Mouse (Mus musculus): ENCODE results near the gene Tymp. TPM values are rescaled to one million over a fixed set of nuclear protein-coding genes. Genes with fewer than 3 reads are reported as not detected.

Tymp gene
- total RNA-seq, 2 experiments from 2014 or later = 1.2 to 1.5 TPM

GRCm38 (mm10) chr15:89340136-89340535 lies 36.7 kb downstream of the Tymp start:
- intact Hi-C loops (cut with DNase I) = no loop called here
- DNase-seq (ENCODE audit: low spot score in 2 of 2) = no peak

- DNase-seq (ENCODE audit: low spot score in 2 of 2) = no peak
- intact Hi-C loops (cut with DNase I) = no loop called here
Observed at GRCm38 (mm10) chr15:89339696-89340095, 37.1 kb downstream of the Tymp start.

GRCm38 (mm10) chr15:89336422-89336821 lies 40.4 kb downstream of the Tymp start:
- no peak for DNase-seq (ENCODE audit: low spot score in 2 of 2)
- intact Hi-C loops (cut with DNase I) = no loop called here

GRCm38 (mm10) chr15:89334774-89335537 lies 41.9 kb downstream of the Tymp start:
- intact Hi-C loops (cut with DNase I) = no loop called here
- no peak for DNase-seq (ENCODE audit: low spot score in 2 of 2)

- intact Hi-C loops (cut with DNase I) = no loop called here
- no peak for DNase-seq (ENCODE audit: low spot score in 2 of 2)
Observed at GRCm38 (mm10) chr15:89334271-89334670, 42.6 kb downstream of the Tymp start, which contains the start of gene Miox. Gene Miox, plus strand, starts transcription at chr15:89334398.

GRCm38 (mm10) chr15:89326441-89326840 lies 50.4 kb downstream of the Tymp start:
- no peak for DNase-seq (ENCODE audit: low spot score in 2 of 2)
- intact Hi-C loops (cut with DNase I) = no loop called here

- no peak for DNase-seq (ENCODE audit: low spot score in 2 of 2)
- intact Hi-C loops (cut with DNase I) = no loop called here
Observed at GRCm38 (mm10) chr15:89323656-89324055, 53.2 kb downstream of the Tymp start.

- intact Hi-C loops (cut with DNase I) = no loop called here
- no peak for DNase-seq (ENCODE audit: low spot score in 2 of 2)
Observed at GRCm38 (mm10) chr15:89322670-89323522, 53.9 kb downstream of the Tymp start, which contains the start of gene Adm2. Gene Adm2, plus strand, starts transcription at chr15:89322720.

Other genes with a start within 250 kb of the Tymp start
- gene Hdac10, start 248.3 kb downstream of the Tymp start, total RNA-seq (2021) = 10 to 100 TPM; 12.8 to 16.8 TPM
- gene Mapk12, start 236.3 kb downstream of the Tymp start, total RNA-seq (2021) = 10 to 100 TPM in 1 of 2 experiments, 1 to 10 TPM in 1; 6.1 to 11.1 TPM
- 10 to 100 TPM; 45.3 to 54.5 TPM for gene Mapk11, start 227.4 kb downstream of the Tymp start, total RNA-seq (2021)
- 10 to 100 TPM; 42.2 to 54.0 TPM for gene Plxnb2, start 196.3 kb downstream of the Tymp start, total RNA-seq (2021)
- gene Dennd6b, start 180.5 kb downstream of the Tymp start, total RNA-seq (2021) = 10 to 100 TPM; 39.9 to 52.2 TPM
- gene Ppp6r2, start 165.5 kb downstream of the Tymp start, total RNA-seq (2021) = 100 to 1,000 TPM; 162 to 167 TPM
- gene Sbf1, start 61.7 kb downstream of the Tymp start, total RNA-seq (2021) = 100 to 1,000 TPM; 241 to 247 TPM
- gene Adm2, start 54.3 kb downstream of the Tymp start, total RNA-seq (2021) = not detected
- not detected for gene Miox, start 42.6 kb downstream of the Tymp start, total RNA-seq (2021)
- gene Lmf2, start 21.4 kb downstream of the Tymp start, total RNA-seq (2021) = 10 to 100 TPM; 16.9 to 18.5 TPM
- gene Ncaph2, start 21.3 kb downstream of the Tymp start, total RNA-seq (2021) = 100 to 1,000 TPM in 1 of 2 experiments, 10 to 100 TPM in 1; 89.8 to 109 TPM
- gene Sco2, start 3.2 kb downstream of the Tymp start, total RNA-seq (2021) = 10 to 100 TPM; 24.0 to 32.2 TPM
- 1 to 10 TPM in 1 of 2 experiments, under 1 TPM in 1; 0.66 to 1.9 TPM for gene Odf3b, start 2.2 kb upstream of the Tymp start, total RNA-seq (2021)
- under 1 TPM; 0.39 to 0.41 TPM for gene Klhdc7b, start 7.9 kb upstream of the Tymp start, total RNA-seq (2021)
- not detected for gene Syce3, start 33.5 kb upstream of the Tymp start, total RNA-seq (2021)
- gene Cpt1b, start 48.8 kb upstream of the Tymp start, total RNA-seq (2021) = 1 to 10 TPM in 1 of 2 experiments, not detected in 1; 3.6 TPM
- 1 to 10 TPM; 1.7 to 4.1 TPM for gene C730034F03Rik, start 52.5 kb upstream of the Tymp start, total RNA-seq (2021)
- under 1 TPM in 1 of 2 experiments, not detected in 1; 0.72 TPM for gene Gm44502, start 52.7 kb upstream of the Tymp start, total RNA-seq (2021)
- 10 to 100 TPM; 41.0 to 41.2 TPM for gene Chkb, start 52.9 kb upstream of the Tymp start, total RNA-seq (2021)
- 100 to 1,000 TPM; 221 to 233 TPM for gene Mapk8ip2, start 76.9 kb upstream of the Tymp start, total RNA-seq (2021)
- gene Arsa, start 100.4 kb upstream of the Tymp start, total RNA-seq (2021) = 10 to 100 TPM; 31.7 to 36.1 TPM
- 100 to 1,000 TPM; 196 to 229 TPM for gene Shank3, start 122.6 kb upstream of the Tymp start, total RNA-seq (2021)
- 1 to 10 TPM in 1 of 2 experiments, under 1 TPM in 1; 0.91 to 2.3 TPM for gene Acr, start 191.3 kb upstream of the Tymp start, total RNA-seq (2021)
- gene Rabl2, start 214.9 kb upstream of the Tymp start, total RNA-seq (2021) = 10 to 100 TPM; 30.4 to 42.5 TPM

Measured in left cerebral cortex, postnatal 36 days (tissue).